ENCODE assay signal across 8 mouse cellular contexts in the genomic region with DNA sequence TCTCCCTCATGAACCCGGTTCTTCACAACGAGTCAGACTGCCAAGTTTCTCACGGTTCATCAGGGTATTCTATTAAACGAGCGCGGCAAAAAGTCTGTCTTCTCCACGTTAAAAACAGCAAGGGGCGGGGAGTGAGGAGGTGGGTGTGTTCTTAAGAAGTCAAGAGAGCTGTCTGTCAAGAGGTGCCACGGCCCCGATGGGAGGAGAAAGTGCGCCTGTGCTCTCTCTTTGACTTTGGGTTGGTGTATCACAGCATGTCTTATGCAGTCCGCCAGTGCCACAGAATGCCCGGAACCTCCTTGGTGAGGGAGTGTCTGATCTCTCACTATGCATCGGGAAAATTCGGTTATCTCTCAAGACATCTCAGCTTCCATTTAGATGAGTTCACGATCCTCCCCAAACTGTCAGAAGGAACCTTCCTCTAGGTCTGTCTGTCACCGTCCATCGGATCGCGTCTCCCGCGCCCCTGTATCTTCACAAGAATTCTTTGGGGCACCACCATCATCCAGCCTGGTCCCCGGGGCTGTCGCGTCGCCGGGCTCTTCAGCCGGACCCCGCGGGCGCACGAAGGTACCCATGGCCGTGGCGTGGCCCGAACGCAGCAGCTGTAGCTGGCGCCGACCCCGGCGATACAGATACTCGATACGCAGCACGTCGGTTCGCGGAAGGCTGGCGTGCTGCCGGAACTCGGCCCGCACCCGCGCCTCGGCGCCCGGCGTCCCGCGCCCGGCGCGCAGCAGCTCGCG. TPM values are rescaled to one million over a fixed set of nuclear protein-coding genes. Genes with fewer than 3 reads are reported as not detected.
A peak's percentile ranks its signal among the peaks of the same experiment; 100 is the strongest.
DNase-seq lines count a peak whose midpoint lies in the region; ATAC-seq and TF ChIP-seq lines count a peak whose summit lies in the region.

TSS of gene E130208F15Rik (plus strand) at position 202 of the 746 bp plus-strand sequence.

- no peaks in the 10 kb centered on the region for H3K9me3 ChIP-seq in embryonic facial prominence, embryonic 14.5 days (ENCODE audit: control insufficient read depth, low read length)
- no peaks in the 10 kb centered on the region for H3K9me3 ChIP-seq in liver, embryonic 11.5 days (ENCODE audit: control insufficient read depth, low read length)
- no peaks in the 10 kb centered on the region for H3K9me3 ChIP-seq in stomach, embryonic 15.5 days

- peak within 1 kb of the TSS; percentile 82 for H3K4me2 ChIP-seq in embryonic facial prominence, embryonic 14.5 days (ENCODE audit: low read depth, low read length)
- peak within 1 kb of the TSS; percentile 97 for H3K4me2 ChIP-seq in liver, embryonic 11.5 days
- peak within 1 kb of the TSS; percentile 74 for H3K4me2 ChIP-seq in myocyte (ENCODE audit: low read depth)
- H3K4me2 ChIP-seq in stomach, embryonic 15.5 days: peak within 1 kb of the TSS; percentile 78

- peak; percentile 71 for DNase-seq in adrenal gland, postnatal 25 days
- peak; percentile 93 for DNase-seq in embryonic facial prominence, embryonic 14.5 days (ENCODE audit: low spot score)
- peak; percentile 67 to 71 for DNase-seq in heart, adult 9 months (ENCODE audit: low spot score in 2 of 2)
- peak; percentile 94 for DNase-seq in kidney, adult 9 months
- DNase-seq in liver, embryonic 11.5 days (ENCODE audit: low spot score): peak; percentile 78

- under 1% methylated on average over 44 of the region's 63 CpGs for WGBS in embryonic facial prominence, embryonic 14.5 days
- under 1% methylated on average over 63 of the region's 63 CpGs for WGBS in liver, embryonic 11.5 days
- WGBS in stomach, embryonic 15.5 days: under 1% methylated on average over 63 of the region's 63 CpGs

- no peak for TF ChIP-seq CTCF in C2C12 (IDR thresholded peaks at IDR 0.05; ENCODE audit: control insufficient read depth, insufficient read depth, insufficient read length)

- peak within 1 kb of the TSS; percentile 89 for H3K9ac ChIP-seq in embryonic facial prominence, embryonic 14.5 days (ENCODE audit: low read depth, low read length)
- peak within 1 kb of the TSS; percentile 87 for H3K9ac ChIP-seq in liver, embryonic 11.5 days (ENCODE audit: low read depth, low read length)
- H3K9ac ChIP-seq in stomach, embryonic 15.5 days: peak within 1 kb of the TSS; percentile 60

- H3ac ChIP-seq in C2C12 (ENCODE audit: control insufficient read depth, insufficient read length, low read depth) (peak within 1 kb of the TSS; percentile 75), myocyte (ENCODE audit: control insufficient read depth, insufficient read length) (peak within 1 kb of the TSS; percentile 75)

- peak; percentile 55 for TF ChIP-seq POLR2A in myocyte (IDR thresholded peaks at IDR 0.05; ENCODE audit: insufficient read length, low read depth)

- H3K79me2 ChIP-seq in C2C12 (ENCODE audit: control insufficient read depth, insufficient read depth) (peaks cover 4% of the 10 kb centered on the region), myocyte (ENCODE audit: control insufficient read depth, insufficient read depth) (no peaks in the 10 kb centered on the region)

- H3K27ac ChIP-seq in embryonic facial prominence, embryonic 14.5 days (replicated peaks; ENCODE audit: low read depth, low read length): peak within 1 kb of the TSS; percentile 89
- H3K27ac ChIP-seq in liver, embryonic 11.5 days (ENCODE audit: low read depth, low read length): peak within 1 kb of the TSS; percentile 83
- H3K27ac ChIP-seq in stomach, embryonic 15.5 days: peak within 1 kb of the TSS; percentile 93

- peak; percentile 67 for ATAC-seq in embryonic facial prominence, embryonic 14.5 days (ENCODE audit: low read depth)
- peak; percentile 82 for ATAC-seq in liver, embryonic 11.5 days (replicated peaks; ENCODE audit: low FRiP score)
- ATAC-seq in stomach, embryonic 15.5 days (ENCODE audit: insufficient read depth, low FRiP score, low read depth): peak; percentile 59

- no peaks in the 10 kb centered on the region for H3K36me3 ChIP-seq in C2C12 (ENCODE audit: control insufficient read depth, insufficient read depth)
- 0 out of 2 replicates have a peak, but pooled peaks cover 5% of the 10 kb centered on the region for H3K36me3 ChIP-seq in embryonic facial prominence, embryonic 14.5 days (ENCODE audit: control insufficient read depth, insufficient read depth, low read length)
- H3K36me3 ChIP-seq in liver, embryonic 11.5 days (ENCODE audit: control insufficient read depth, insufficient read depth, low read length): no peaks in the 10 kb centered on the region
- no peaks in the 10 kb centered on the region for H3K36me3 ChIP-seq in myocyte (ENCODE audit: control insufficient read depth, insufficient read depth)
- no peaks in the 10 kb centered on the region for H3K36me3 ChIP-seq in stomach, embryonic 15.5 days

- peaks cover 8% of the 10 kb centered on the region; the same call in 1 of the 2 replicates for H3K4me1 ChIP-seq in embryonic facial prominence, embryonic 14.5 days (ENCODE audit: control insufficient read depth, insufficient read depth, low read length)
- peaks cover 17% of the 10 kb centered on the region for H3K4me1 ChIP-seq in liver, embryonic 11.5 days (replicated peaks; ENCODE audit: control insufficient read depth, insufficient read depth, low read length)
- H3K4me1 ChIP-seq in stomach, embryonic 15.5 days: peaks cover 11% of the 10 kb centered on the region; the same call in 1 of the 2 replicates

- H3K4me3 ChIP-seq in C2C12 (ENCODE audit: insufficient read depth, poor library complexity, severe bottlenecking) (peak within 1 kb of the TSS; percentile 52), myocyte (peak within 1 kb of the TSS; percentile 36)
- H3K4me3 ChIP-seq in embryonic facial prominence, embryonic 14.5 days (ENCODE audit: low read depth, low read length): peak within 1 kb of the TSS; percentile 89
- peak within 1 kb of the TSS; percentile 91 for H3K4me3 ChIP-seq in liver, embryonic 11.5 days (ENCODE audit: low read depth, low read length)
- peak within 1 kb of the TSS; percentile 75 for H3K4me3 ChIP-seq in stomach, embryonic 15.5 days (replicated peaks)

- H3K79me3 ChIP-seq in C2C12 (ENCODE audit: low read depth): no peaks in the 10 kb centered on the region

- H3K27me3 ChIP-seq in C2C12 (ENCODE audit: control insufficient read depth, insufficient read depth, insufficient read length): no peaks in the 10 kb centered on the region
- H3K27me3 ChIP-seq in embryonic facial prominence, embryonic 14.5 days (replicated peaks; ENCODE audit: control insufficient read depth, insufficient read depth, low read length): no peaks in the 10 kb centered on the region
- no peaks in the 10 kb centered on the region for H3K27me3 ChIP-seq in liver, embryonic 11.5 days (replicated peaks; ENCODE audit: control insufficient read depth, insufficient read depth, low read length)
- H3K27me3 ChIP-seq in myocyte (ENCODE audit: control insufficient read depth, insufficient read depth, insufficient read length): peaks cover 8% of the 10 kb centered on the region
- H3K27me3 ChIP-seq in stomach, embryonic 15.5 days (replicated peaks): no peaks in the 10 kb centered on the region

TF ChIP-seq in C2C12, 6 proteins besides CTCF, POLR2A, EP300 and RAD21:
- TF ChIP-seq CEBPB (IDR thresholded peaks at IDR 0.05; ENCODE audit: low read depth) (no peak), MYOD1 (IDR thresholded peaks at IDR 0.05; ENCODE audit: control insufficient read depth, insufficient read length, low read depth) (no peak), MAX (IDR thresholded peaks at IDR 0.05) (no peak), FOSL1 (IDR thresholded peaks at IDR 0.05; ENCODE audit: insufficient read depth, low read length, poor library complexity, severe bottlenecking) (no peak), USF1 (IDR thresholded peaks at IDR 0.05; ENCODE audit: low read depth) (no peak), MYOG (IDR thresholded peaks at IDR 0.05; ENCODE audit: control insufficient read depth, extremely low read depth, insufficient read length) (no peak)

TF ChIP-seq in myocyte, 11 proteins besides CTCF, POLR2A, EP300 and RAD21:
- TF ChIP-seq MYOG (IDR thresholded peaks at IDR 0.05; ENCODE audit: control insufficient read depth in 1 of 3, insufficient read depth in 1 of 3, insufficient read length in 2 of 3, low read depth in 2 of 3) (peak in 1 of 3 experiments; percentile 1), POLR2AphosphoS2 (IDR thresholded peaks at IDR 0.05; ENCODE audit: insufficient read length, low read depth) (peak; percentile 52), TCF3 (IDR thresholded peaks at IDR 0.05; ENCODE audit: insufficient read length, low read depth) (no peak)

RNA-seq across cellular contexts. Expression of gene E130208F15Rik, which starts in this region (rescaled TPM):
- 0.81 TPM for polyA plus RNA-seq in C2C12 (2012; fragmentation: generic; extraction: Trizol)
- total RNA-seq in adrenal gland, postnatal 25 days (2021): 1.5 and 2.0 TPM in 2 replicates
- not detected in 2 replicates for polyA plus RNA-seq in embryonic facial prominence, embryonic 14.5 days (2014; fragmentation: Nextera tagmentation; extraction: Ambion mirVana)
- polyA plus RNA-seq in liver, embryonic 11.5 days (2014; fragmentation: Nextera tagmentation; extraction: Ambion mirVana): not detected in 2 replicates
- 4.0 TPM for polyA plus RNA-seq in myocyte (2012; fragmentation: generic; extraction: Trizol)
- polyA plus RNA-seq in stomach, embryonic 15.5 days (2015; fragmentation: Nextera tagmentation; extraction: Ambion mirVana): 2.4 and 2.6 TPM in 2 replicates

Comparison
In these comparisons a context has a peak if more than half of its experiments do, and no peak if none do; other contexts are left out.
1. Peak in every context shown above with its lines: DNase-seq, ATAC-seq, H3K4me3 ChIP-seq and H3K27ac ChIP-seq.
2. Peak in DNase-seq, ATAC-seq, H3K4me3 ChIP-seq, H3K27ac ChIP-seq, H3K9ac ChIP-seq and H3K4me2 ChIP-seq in embryonic facial prominence, embryonic 14.5 days; RNA of the gene not detected or under 1 TPM.
3. Peak in DNase-seq, ATAC-seq, H3K4me3 ChIP-seq, H3K27ac ChIP-seq, H3K9ac ChIP-seq and H3K4me2 ChIP-seq in liver, embryonic 11.5 days; RNA of the gene not detected or under 1 TPM.
4. H3K4me3 ChIP-seq: peak in every context shown above with its lines; median percentile 91 in liver, embryonic 11.5 days; 89 in embryonic facial prominence, embryonic 14.5 days; 75 in stomach, embryonic 15.5 days; 52 in C2C12; 36 in myocyte.